Mouse (Mus musculus) E14TG2a.4 (cell line): ENCODE data around the gene Itih3.
A peak's percentile ranks its signal among the peaks of the same experiment; 100 is the strongest.

Source experiments
- H3K27me3 ChIP-seq: 2 replicates; pipeline ENCODE4 v1.6.1; 2014; ENCODE audit warnings: low read length, control low read depth; ENCODE audit not compliant: insufficient read depth
- H3K36me3 ChIP-seq: 2 replicates; pipeline ENCODE4 v1.6.1; 2014; ENCODE audit warnings: low read length, control low read depth; ENCODE audit not compliant: insufficient read depth
- H3K4me1 ChIP-seq: replicated peaks from 2 replicates; pipeline ENCODE4 v1.6.1; 2014; ENCODE audit warnings: low read depth, low read length, control low read depth
- H3K4me3 ChIP-seq: replicated peaks from 2 replicates; pipeline ENCODE4 v1.5.1; 2014; ENCODE audit warnings: mild to moderate bottlenecking, low read length
- H3K9me3 ChIP-seq: 2 replicates; pipeline ENCODE4 v1.6.1; 2014; ENCODE audit warnings: low read length, control low read depth
- CTCF ChIP-seq: conservative IDR thresholded peaks from 2 replicates; pipeline ENCODE4 v1.5.1; 2014; ENCODE audit warnings: low read length
- NANOG ChIP-seq: IDR thresholded peaks from 2 replicates; pipeline ENCODE4 v1.6.1; 2014; ENCODE audit warnings: borderline replicate concordance, low read length, mixed read lengths
- POU5F1 ChIP-seq: IDR thresholded peaks from 2 replicates; pipeline ENCODE4 v1.6.1; 2014; ENCODE audit warnings: low read length, borderline replicate concordance

Gene Itih3

GRCm38 (mm10) chr14:30907814-30908265, 15.7 kb downstream of the Itih3 start:
- Histone ChIP-seq H3K9me3 (no peaks in the 10 kb centered on the region), H3K4me1 (no peaks in the 10 kb centered on the region), H3K4me3 (no peak overlapping the region), H3K27me3 (peaks cover 7% of the 10 kb centered on the region; the same call in 1 of the 2 replicates), H3K36me3 (no peaks in the 10 kb centered on the region)
- TF ChIP-seq CTCF, result no peak
- TF ChIP-seq NANOG, result no peak
- no peak for TF ChIP-seq POU5F1

DNA sequence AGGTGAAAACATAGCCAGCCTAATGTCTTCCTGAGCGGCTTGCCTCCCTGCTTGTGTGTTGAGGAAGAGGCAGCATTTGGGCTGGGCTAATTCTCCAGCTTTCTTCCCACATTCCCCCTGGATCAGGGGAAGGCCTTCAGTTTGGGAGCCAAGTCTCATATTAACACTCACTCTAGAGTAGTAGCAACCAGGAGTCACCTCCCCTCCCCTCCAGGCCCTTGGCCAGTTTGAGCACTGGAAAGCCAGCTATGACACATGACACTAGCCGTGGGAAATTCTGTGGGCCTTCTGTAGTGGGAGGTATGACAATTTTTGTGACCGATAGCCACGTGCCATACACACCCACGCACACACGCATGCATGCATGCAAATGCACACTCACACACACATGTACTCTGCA, 17.6 kb downstream of the Itih3 start:
- TF ChIP-seq POU5F1, result no peak
- no peak for TF ChIP-seq CTCF
- no peak for TF ChIP-seq NANOG
- H3K27me3 ChIP-seq, result peaks cover 14% of the 10 kb centered on the region
- H3K36me3 ChIP-seq, result no peaks in the 10 kb centered on the region

DNA sequence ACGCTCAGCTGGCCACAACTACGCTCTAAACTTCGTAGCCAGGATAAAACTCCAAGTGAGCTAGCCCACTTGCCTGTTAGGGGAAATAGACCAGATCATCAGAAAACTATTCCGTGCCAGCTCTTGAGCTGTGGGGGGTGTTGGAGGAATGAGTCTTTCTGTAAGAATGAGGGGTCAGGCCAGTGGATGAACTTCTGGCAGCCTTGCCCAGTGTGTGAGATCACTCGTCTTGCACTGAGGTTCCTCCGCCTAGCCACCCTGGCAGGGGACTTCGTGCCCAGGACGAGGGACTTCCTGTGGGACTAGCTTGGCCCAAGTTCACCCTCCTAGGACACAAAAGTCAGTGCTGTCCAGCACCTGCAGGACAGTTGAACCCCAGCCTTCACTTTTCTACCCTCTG, 19.3 kb downstream of the Itih3 start:
- Histone ChIP-seq H3K4me3 (no peak overlapping the region), H3K27me3 (peaks cover 18% of the 10 kb centered on the region), H3K4me1 (peaks cover 9% of the 10 kb centered on the region), H3K36me3 (no peaks in the 10 kb centered on the region), H3K9me3 (peaks cover 19% of the 10 kb centered on the region)
- TF ChIP-seq CTCF (no peak), NANOG (no peak), POU5F1 (no peak)

More for the DNA sequence above, 17.6 kb downstream of the Itih3 start:
- no peaks in the 10 kb centered on the region for H3K4me1 ChIP-seq
- H3K9me3 ChIP-seq, result peaks cover 2% of the 10 kb centered on the region; the same call in 1 of the 2 replicates
- H3K4me3 ChIP-seq, result no peak overlapping the region

GRCm38 (mm10) chr14:30903036-30903435, 20.5 kb downstream of the Itih3 start:
- TF ChIP-seq NANOG, result no peak
- Histone ChIP-seq H3K36me3 (no peaks in the 10 kb centered on the region), H3K4me1 (peaks cover 9% of the 10 kb centered on the region), H3K27me3 (peaks cover 24% of the 10 kb centered on the region), H3K4me3 (no peak overlapping the region), H3K9me3 (peaks cover 21% of the 10 kb centered on the region)

GRCm38 (mm10) chr14:30902628-30903027, 20.9 kb downstream of the Itih3 start:
- TF ChIP-seq CTCF (no peak), POU5F1 (no peak), NANOG (no peak)
- H3K27me3 ChIP-seq, result peaks cover 27% of the 10 kb centered on the region
- no peaks in the 10 kb centered on the region for H3K36me3 ChIP-seq
- no peak overlapping the region for H3K4me3 ChIP-seq
- H3K9me3 ChIP-seq, result peaks cover 21% of the 10 kb centered on the region
- peaks cover 9% of the 10 kb centered on the region for H3K4me1 ChIP-seq

DNA sequence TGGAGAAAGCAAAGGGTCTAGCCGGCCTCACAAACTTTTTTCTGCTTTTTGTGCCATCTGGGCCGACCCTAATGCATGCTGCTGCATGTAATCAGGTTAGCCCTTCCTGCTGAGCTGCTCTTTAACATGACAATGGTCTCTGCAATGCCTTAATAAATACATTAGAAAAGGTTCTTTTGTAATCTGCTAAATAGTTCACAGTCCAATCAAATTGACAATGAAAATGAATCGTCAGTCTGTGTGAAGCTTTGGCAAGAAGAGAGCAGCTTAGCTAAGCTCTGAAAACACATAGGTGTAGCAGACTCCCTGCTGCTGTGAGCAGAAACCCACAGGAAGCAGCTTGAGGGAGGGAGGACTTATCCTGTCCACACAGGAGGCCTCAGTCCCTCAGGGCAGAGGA, 23.6 kb downstream of the Itih3 start:
- no peak overlapping the region for H3K4me3 ChIP-seq
- no peak for TF ChIP-seq CTCF
- TF ChIP-seq NANOG, result peak; percentile 99
- peak; percentile 59; the same call in 1 of the 2 replicates for TF ChIP-seq POU5F1
- H3K4me1 ChIP-seq, result peaks cover 9% of the 10 kb centered on the region
- peaks cover 21% of the 10 kb centered on the region for H3K9me3 ChIP-seq
- no peaks in the 10 kb centered on the region for H3K36me3 ChIP-seq
- H3K27me3 ChIP-seq, result peaks cover 44% of the 10 kb centered on the region

GRCm38 (mm10) chr14:30888271-30888732, 35.3 kb downstream of the Itih3 start:
- peaks cover 19% of the 10 kb centered on the region for H3K4me1 ChIP-seq
- no peak overlapping the region for H3K4me3 ChIP-seq
- TF ChIP-seq NANOG (no peak), POU5F1 (no peak), CTCF (no peak; the same call in 1 of the 2 replicates)
- H3K9me3 ChIP-seq, result no peaks in the 10 kb centered on the region
- no peaks in the 10 kb centered on the region for H3K36me3 ChIP-seq
- peaks cover 58% of the 10 kb centered on the region for H3K27me3 ChIP-seq

DNA sequence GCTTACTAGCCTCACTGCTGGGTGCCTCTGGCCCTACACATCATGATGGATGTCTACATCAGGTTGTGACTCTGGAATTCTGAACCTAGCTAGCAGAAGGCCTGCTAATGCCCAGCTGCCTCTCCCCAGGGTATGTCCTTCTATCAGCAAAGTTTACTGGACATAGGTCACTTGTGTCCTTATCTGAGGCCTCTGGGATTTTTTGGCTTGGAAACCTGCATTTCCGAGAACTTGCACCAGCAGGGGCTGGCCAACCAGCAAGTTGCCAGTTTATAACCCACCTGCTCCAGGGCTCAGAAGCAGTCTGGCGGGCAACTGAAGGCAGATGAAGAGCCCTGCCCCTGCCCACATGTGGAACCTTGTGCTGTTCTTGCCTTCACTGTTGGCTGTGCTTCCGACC, 37.4 kb downstream of the Itih3 start, which contains the start of gene Itih4:
Itih4 (plus strand) TSS at position 273 of the 400 bp plus-strand sequence.
- TF ChIP-seq NANOG (no peak), POU5F1 (no peak), CTCF (no peak)
- peaks cover 21% of the 10 kb centered on the region for H3K4me1 ChIP-seq
- no peaks in the 10 kb centered on the region for H3K9me3 ChIP-seq
- H3K4me3 ChIP-seq, result no peak within 1 kb of the TSS
- H3K27me3 ChIP-seq, result peaks cover 37% of the 10 kb centered on the region
- H3K36me3 ChIP-seq, result no peaks in the 10 kb centered on the region

- Histone ChIP-seq H3K27me3 (peaks cover 32% of the 10 kb centered on the region), H3K4me1 (peaks cover 30% of the 10 kb centered on the region), H3K36me3 (no peaks in the 10 kb centered on the region), H3K4me3 (no peak overlapping the region), H3K9me3 (no peaks in the 10 kb centered on the region)
- no peak for TF ChIP-seq CTCF
- TF ChIP-seq NANOG, result no peak
- no peak for TF ChIP-seq POU5F1
These were observed 38.3 kb downstream of the Itih3 start for GRCm38 (mm10) chr14:30885298-30885697.
